Mouse (Mus musculus): ENCODE data around the gene Ctdnep1.

DNA sequence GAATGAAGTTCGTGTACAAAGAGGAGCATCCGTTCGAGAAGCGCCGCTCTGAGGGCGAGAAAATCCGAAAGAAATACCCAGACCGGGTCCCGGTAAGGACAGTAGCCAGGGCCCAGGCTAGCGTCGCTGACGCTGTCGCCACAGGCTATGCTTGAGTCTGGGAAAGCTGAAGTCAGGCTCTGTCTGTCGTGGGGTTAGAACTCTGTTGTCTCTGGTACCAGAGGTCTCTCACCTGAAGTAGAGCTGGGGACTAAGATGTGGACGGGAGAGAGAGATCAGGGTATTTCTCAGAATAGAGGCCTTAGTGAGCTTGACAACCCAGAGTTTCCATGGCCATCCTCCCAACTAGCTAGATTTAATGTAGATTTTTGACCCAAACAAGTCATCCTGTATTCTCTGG is 10.8 kb downstream of the Ctdnep1 start:
- TF ChIP-seq CTCF (IDR thresholded peaks at IDR 0.05; ENCODE audit: borderline replicate concordance, extremely low read depth, insufficient read depth, insufficient read length) (no peak), POLR2A (IDR thresholded peaks at IDR 0.05; ENCODE audit: borderline replicate concordance, extremely low read depth, insufficient read depth, insufficient read length, poor library complexity, severe bottlenecking) (no peak)
